Mouse (Mus musculus): ENCODE data around the gene Mfsd13b. TPM values are rescaled to one million over a fixed set of nuclear protein-coding genes. Genes with fewer than 3 reads are reported as not detected.
"Not testable (repeated sequence)": the region's sequence is repeated elsewhere in the genome, so short reads cannot be mapped to it uniquely, and the experiment has no call there.

The Mfsd13b gene
- polyA plus RNA-seq, 1 experiment from 2014 or later: 0.45 TPM

DNA sequence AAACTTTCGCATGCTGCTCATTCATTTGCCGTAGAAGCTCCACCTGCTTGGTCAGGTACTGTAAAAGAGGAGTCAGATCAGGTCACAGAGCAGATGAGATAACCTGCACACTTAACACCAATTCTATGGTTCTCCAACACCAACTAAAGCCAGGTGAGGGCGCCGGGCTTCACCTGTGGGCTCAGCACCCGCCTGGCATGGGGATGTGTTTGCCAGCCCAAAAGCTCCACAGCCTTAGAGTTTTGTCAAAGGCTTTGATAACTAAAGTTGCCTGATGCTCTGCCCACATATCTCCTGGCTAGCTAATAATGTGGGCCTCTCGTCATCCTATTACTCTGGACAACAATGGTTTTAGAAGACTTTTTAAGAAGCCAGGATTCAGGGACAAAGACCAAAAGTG is 21.7 kb upstream of the Mfsd13b start:
- Histone ChIP-seq H3K4me1 (replicated peaks) (no peaks in the 10 kb centered on the region), H3K9ac (no peak overlapping the region), H3K36me3 (peaks cover 49% of the 10 kb centered on the region), H3K4me3 (no peak overlapping the region), H3K27me3 (no peaks in the 10 kb centered on the region), H3K9me3 (no peaks in the 10 kb centered on the region), H3K4me2 (no peak overlapping the region), H3K27ac (replicated peaks) (no peak overlapping the region)
- no peak for ATAC-seq (ENCODE audit: low read depth)
- WGBS: 88% methylated on average over 6 of the region's 6 CpGs

DNA sequence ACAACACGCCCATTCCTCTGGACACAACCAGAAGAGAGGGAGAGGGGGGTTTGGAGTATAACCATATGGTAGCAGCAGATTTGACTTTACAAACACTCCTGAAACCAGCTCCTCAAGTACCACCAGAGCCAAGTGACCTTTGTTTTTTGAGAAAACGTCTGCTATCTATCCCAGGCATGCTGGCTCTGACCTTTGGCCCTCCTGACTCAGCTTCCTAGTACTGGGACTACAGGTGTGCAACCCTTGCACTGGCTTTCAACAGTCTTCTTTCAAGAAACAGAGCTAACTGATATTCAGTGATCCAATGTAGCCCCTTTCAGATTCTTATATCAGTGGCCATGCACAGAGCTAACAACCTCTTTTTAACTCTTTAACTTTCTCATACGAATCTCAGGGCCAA is 20.4 kb upstream of the Mfsd13b start:
- no peak for ATAC-seq (ENCODE audit: low read depth)
- no peak overlapping the region for H3K4me3 ChIP-seq
- no peak overlapping the region for H3K9ac ChIP-seq
- peaks cover 38% of the 10 kb centered on the region for H3K36me3 ChIP-seq
- no peaks in the 10 kb centered on the region for H3K27me3 ChIP-seq
- no peak overlapping the region for H3K4me2 ChIP-seq
- 78% methylated on average over 3 of the region's 3 CpGs for WGBS
- no peaks in the 10 kb centered on the region for H3K4me1 ChIP-seq (replicated peaks)
- no peak overlapping the region for H3K27ac ChIP-seq (replicated peaks)
- H3K9me3 ChIP-seq: no peaks in the 10 kb centered on the region

DNA sequence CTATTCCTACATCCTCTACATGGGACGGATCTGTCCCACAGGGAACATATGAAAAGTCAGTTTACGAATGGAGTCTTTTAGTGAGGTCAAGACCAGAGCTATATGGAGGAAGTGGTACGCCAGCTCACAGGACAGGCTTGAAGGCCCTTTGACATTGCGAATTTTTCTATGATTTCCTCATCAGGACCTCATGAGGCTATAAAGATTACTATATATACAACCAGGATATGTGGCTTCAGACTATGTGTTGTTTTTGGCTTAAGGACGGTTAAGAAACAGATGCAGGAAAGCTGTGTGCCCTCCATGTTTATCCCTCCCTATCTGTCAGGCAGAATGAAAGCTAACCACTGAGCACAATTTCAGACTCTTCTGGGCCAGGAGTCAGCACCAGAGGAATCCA is 19.2 kb upstream of the Mfsd13b start:
- peaks cover 33% of the 10 kb centered on the region for H3K36me3 ChIP-seq
- H3K9me3 ChIP-seq: no peaks in the 10 kb centered on the region
- H3K27me3 ChIP-seq: no peaks in the 10 kb centered on the region
- no peaks in the 10 kb centered on the region for H3K4me1 ChIP-seq (replicated peaks)
- no peak overlapping the region for H3K27ac ChIP-seq (replicated peaks)
- H3K4me2 ChIP-seq: no peak overlapping the region
- no peak overlapping the region for H3K4me3 ChIP-seq
- H3K9ac ChIP-seq: no peak overlapping the region
- WGBS: 85% methylated on average over 5 of the region's 5 CpGs
- ATAC-seq (ENCODE audit: low read depth): no peak

DNA sequence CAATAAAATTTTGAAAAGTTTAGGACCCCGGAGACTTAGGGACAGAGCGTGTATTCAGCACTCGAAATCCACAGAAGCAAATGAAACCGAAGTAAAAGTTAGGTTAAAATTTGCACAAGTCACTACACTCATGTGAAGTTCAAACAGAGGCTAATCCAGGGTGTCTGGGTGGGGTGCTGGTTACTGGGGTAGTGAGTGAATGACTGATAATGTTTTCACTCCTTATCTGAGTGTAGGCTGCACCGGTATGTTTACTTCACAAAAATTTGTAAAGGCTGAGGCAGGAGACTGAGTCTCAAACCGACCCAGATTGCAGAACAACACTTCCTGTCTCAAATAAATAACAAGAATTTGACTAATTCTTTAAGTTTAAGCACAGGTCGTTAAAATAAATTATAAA is 13.1 kb upstream of the Mfsd13b start:
- Histone ChIP-seq H3K4me3 (no peak overlapping the region), H3K4me2 (no peak overlapping the region), H3K4me1 (replicated peaks) (peaks cover 8% of the 10 kb centered on the region), H3K9ac (no peak overlapping the region), H3K36me3 (peaks cover 14% of the 10 kb centered on the region), H3K27me3 (no peaks in the 10 kb centered on the region), H3K27ac (replicated peaks) (no peak overlapping the region), H3K9me3 (no peaks in the 10 kb centered on the region)
- ATAC-seq (ENCODE audit: low read depth): no peak
- WGBS: 92% methylated on average over 7 of the region's 7 CpGs

DNA sequence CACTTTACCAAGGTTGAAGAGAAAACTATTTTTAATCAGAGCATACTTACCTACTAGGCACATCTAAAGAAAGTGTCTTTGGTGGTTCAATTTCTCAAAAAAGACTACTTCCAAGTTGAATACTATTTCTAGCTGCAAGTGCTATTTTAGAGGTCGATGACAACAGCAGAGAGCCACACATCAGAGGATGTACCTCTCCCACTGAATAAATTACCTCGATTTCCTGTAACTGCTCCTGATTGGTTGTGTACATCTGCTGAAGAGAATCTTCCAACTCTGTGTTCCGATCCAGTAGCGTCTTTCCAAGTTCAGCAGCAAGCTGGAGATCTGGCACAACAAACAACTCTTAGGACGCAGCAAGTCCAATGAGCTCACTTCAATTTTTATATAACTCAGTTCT is 12.2 kb upstream of the Mfsd13b start:
- H3K9me3 ChIP-seq: no peaks in the 10 kb centered on the region
- 94% methylated on average over 5 of the region's 5 CpGs for WGBS
- H3K4me1 ChIP-seq (replicated peaks): peaks cover 10% of the 10 kb centered on the region
- H3K27ac ChIP-seq (replicated peaks): no peak overlapping the region
- H3K27me3 ChIP-seq: no peaks in the 10 kb centered on the region
- no peak overlapping the region for H3K4me3 ChIP-seq
- no peak overlapping the region for H3K9ac ChIP-seq
- H3K4me2 ChIP-seq: no peak overlapping the region
- peaks cover 14% of the 10 kb centered on the region for H3K36me3 ChIP-seq
- no peak for ATAC-seq (ENCODE audit: low read depth)

DNA sequence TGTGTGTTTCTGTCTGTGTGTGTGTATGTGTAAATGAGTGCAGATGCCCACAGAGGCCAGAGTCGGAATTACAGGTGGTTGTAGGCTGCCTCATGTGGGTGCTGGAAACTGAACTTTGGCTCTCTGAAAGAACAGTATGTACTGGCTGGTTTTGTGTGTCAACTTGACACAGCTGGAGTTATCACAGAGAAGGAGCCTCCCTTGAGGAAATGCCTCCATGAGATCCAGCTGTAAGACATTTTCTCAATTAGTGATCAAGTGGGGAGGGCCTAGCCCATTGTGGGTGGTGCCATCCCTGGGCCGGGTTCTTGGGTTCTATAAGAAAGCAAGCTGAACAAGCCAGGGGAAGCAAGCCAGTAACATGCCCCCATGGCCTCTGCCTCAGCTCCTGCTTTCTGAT is 9.8 kb upstream of the Mfsd13b start:
- H3K36me3 ChIP-seq: peaks cover 13% of the 10 kb centered on the region
- ATAC-seq (ENCODE audit: low read depth); H3K4me2 ChIP-seq; H3K9ac ChIP-seq; H3K27ac ChIP-seq (replicated peaks); H3K27me3 ChIP-seq; H3K4me3 ChIP-seq; H3K9me3 ChIP-seq: not testable (repeated sequence)
- 83% methylated on average over 2 of the region's 2 CpGs for WGBS
- H3K4me1 ChIP-seq (replicated peaks): peaks cover 26% of the 10 kb centered on the region

DNA sequence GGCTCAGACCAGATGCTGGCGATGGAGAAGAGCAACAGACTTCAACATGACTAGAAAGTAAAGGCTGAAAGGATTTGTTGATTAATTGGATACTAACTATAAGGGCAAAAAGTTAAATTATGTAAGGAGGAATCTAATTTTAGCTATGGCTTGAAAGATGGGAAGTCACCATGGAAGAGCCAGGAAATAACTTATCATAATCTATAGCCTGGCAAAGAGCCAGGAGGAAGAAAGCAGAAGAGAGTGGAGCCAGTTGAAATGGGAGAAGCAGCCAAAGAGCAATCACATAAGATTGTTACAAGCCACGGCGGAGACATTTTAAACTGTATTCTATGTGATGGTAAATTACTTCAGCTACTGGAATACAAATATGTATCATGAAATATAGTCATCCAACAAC is 8.3 kb upstream of the Mfsd13b start:
- peaks cover 39% of the 10 kb centered on the region for H3K4me1 ChIP-seq (replicated peaks)
- no peak overlapping the region for H3K27ac ChIP-seq (replicated peaks)
- H3K27me3 ChIP-seq: no peaks in the 10 kb centered on the region
- H3K9ac ChIP-seq: no peak overlapping the region
- H3K36me3 ChIP-seq: peaks cover 4% of the 10 kb centered on the region
- no peak for ATAC-seq (ENCODE audit: low read depth)
- H3K9me3 ChIP-seq: no peaks in the 10 kb centered on the region
- WGBS: 79% methylated on average over 3 of the region's 3 CpGs
- H3K4me2 ChIP-seq: no peak overlapping the region
- H3K4me3 ChIP-seq: no peak overlapping the region

DNA sequence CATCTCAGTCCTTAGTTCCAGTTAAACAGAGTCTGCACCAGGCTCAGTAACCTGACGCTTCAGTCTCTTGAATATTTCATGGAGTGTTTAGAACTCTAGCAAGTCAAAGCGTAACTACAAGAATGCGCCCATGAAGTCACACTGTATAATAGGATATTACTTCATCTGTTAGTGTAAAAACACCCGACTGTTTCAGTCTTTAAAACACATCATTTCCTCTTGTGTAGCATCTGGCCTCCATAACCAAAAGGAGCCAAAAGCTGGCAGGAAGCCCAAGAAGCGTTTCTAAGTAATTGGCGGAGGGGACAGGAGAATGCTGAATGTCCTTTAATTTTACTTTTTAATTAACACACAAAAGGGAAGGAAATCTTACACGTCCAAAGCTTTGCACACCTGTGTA is 5.2 kb upstream of the Mfsd13b start:
- Histone ChIP-seq H3K4me1 (replicated peaks) (peaks cover 61% of the 10 kb centered on the region), H3K9me3 (no peaks in the 10 kb centered on the region), H3K9ac (no peak overlapping the region), H3K4me3 (no peak overlapping the region), H3K27ac (replicated peaks) (peak overlapping the region; percentile 19; the same call in 1 of the 2 replicates), H3K4me2 (no peak overlapping the region), H3K36me3 (no peaks in the 10 kb centered on the region), H3K27me3 (no peaks in the 10 kb centered on the region)
- no peak for ATAC-seq (ENCODE audit: low read depth)
- WGBS: 35% methylated on average over 7 of the region's 7 CpGs

DNA sequence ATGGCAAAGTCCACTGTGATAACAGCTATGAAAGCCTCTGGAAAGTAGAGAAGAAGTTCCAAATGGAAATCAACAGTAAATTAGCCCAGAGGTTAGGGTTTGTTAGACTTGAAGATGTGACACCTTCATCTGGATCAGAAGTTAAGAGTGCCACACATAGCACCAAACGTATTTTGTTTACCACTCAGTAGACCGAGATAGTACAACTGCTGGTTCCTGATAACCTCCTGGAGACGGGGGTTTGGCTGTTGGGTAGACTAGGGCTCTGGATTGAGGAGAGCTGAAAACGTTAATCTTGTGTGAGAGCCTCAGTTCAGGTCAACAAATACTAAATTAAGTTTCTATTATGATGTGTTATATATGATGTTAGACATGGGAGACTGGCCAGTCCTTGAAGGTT is 2.3 kb upstream of the Mfsd13b start:
- Histone ChIP-seq H3K27ac (replicated peaks) (no peak overlapping the region), H3K4me3 (no peak overlapping the region), H3K36me3 (no peaks in the 10 kb centered on the region), H3K9ac (no peak overlapping the region), H3K9me3 (no peaks in the 10 kb centered on the region), H3K27me3 (no peaks in the 10 kb centered on the region), H3K4me2 (peak overlapping the region; percentile 80), H3K4me1 (replicated peaks) (peaks cover 60% of the 10 kb centered on the region)
- no peak for ATAC-seq (ENCODE audit: low read depth)
- WGBS: 86% methylated on average over 4 of the region's 4 CpGs

DNA sequence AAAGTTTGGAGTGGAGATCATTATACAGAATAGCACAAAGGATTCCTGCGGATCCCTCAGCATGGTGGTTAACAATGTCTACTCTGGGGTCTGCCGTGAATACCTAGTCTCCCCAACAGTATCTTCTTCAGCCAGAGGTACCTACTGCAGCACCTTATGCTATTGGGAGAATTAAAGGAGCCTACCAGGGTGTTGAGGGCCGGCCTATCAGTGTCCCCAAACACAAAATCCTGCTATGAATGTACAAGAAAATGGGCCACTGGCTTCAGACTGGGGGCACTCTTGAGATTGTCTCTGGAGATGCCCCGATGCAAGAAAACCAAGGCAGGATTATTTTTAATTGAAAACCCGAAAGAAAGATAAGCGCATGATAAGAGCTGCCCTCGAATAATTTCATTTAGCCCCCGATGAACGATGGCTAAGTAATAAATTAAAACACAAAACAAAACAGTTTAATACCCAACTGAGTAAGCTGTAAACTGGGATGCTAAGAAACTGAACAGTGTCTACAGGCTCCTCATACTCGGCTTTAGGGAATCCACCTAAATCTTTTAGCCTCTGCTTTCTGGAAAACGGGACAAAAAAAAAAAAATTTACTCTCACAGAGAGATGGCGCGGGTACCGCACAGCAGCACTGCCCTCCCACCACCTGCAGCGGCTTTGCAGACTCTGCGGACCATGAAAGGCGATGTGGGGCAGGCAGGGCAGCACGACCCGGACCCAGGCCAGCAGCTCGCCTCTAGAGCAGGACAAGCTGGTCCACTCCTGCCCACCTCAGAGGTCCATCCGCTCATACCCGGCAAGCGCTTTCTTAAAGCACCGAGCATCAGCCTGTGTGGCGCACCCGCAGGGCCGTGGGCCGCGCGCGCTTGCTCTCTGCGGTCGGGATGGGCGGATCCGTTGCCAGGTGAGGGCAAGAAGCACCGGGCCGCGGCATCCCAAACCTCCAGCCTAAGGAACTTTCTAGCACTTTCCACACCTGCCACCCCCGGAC is 1.1 kb upstream of the Mfsd13b start:
- WGBS: 3% methylated on average over 39 of the region's 39 CpGs
- H3K4me3 ChIP-seq: peak overlapping the region; percentile 89
- peaks cover 55% of the 10 kb centered on the region for H3K4me1 ChIP-seq (replicated peaks)
- peak overlapping the region; percentile 89 for H3K9ac ChIP-seq
- peak overlapping the region; percentile 80 for H3K4me2 ChIP-seq
- no peaks in the 10 kb centered on the region for H3K27me3 ChIP-seq
- no peaks in the 10 kb centered on the region for H3K9me3 ChIP-seq
- H3K36me3 ChIP-seq: no peaks in the 10 kb centered on the region
- H3K27ac ChIP-seq (replicated peaks): peak overlapping the region; percentile 80
- ATAC-seq (ENCODE audit: low read depth): peak; percentile 67

DNA sequence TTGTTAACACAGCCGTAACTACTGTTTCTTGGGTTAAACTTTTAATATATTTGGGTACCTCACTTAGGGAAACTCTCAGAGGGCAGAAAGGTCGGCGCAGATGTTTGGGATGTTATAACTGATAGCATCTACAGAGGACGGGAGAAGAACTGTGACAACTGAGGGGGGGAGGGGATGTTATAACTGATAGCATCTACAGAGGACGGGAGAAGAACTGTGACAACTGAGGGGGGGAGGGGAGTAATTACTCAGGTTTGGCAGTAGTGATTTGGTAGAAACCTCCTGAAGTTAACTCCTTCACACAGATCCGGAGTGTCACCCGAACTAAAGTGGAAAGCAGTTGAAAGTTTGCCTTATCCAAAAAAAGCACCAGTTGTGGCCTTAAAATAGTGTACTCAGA is 659 bp downstream of the Mfsd13b start:
- Histone ChIP-seq H3K4me2 (peak overlapping the region; percentile 88), H3K36me3 (no peaks in the 10 kb centered on the region), H3K4me1 (replicated peaks) (peaks cover 39% of the 10 kb centered on the region), H3K27ac (replicated peaks) (peak overlapping the region; percentile 73), H3K4me3 (peak overlapping the region; percentile 89), H3K9ac (peak overlapping the region; percentile 81), H3K9me3 (no peaks in the 10 kb centered on the region), H3K27me3 (no peaks in the 10 kb centered on the region)
- 9% methylated on average over 7 of the region's 7 CpGs for WGBS
- ATAC-seq (ENCODE audit: low read depth): no peak

DNA sequence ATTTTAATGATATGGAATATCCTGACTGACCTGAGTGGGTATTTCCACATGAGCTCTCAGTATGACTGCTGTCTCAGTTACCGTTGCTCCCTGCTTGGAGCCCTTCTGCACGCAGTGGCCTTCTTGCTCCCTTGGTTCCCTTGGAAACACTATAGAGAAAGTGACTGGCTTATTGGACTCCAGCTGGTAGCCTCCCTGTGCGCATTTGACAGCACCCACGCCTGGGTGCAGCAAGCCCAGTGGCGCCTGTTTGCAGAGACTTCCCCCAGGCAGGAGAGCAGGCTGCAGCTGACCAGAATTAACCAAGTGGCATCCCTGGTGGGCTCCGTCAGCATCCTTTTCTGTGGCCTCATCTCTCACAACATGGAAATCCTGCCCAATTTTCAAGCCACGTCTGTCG is 8.9 kb downstream of the Mfsd13b start:
- WGBS: 66% methylated on average over 8 of the region's 8 CpGs
- H3K27ac ChIP-seq (replicated peaks): no peak overlapping the region
- no peaks in the 10 kb centered on the region for H3K9me3 ChIP-seq
- ATAC-seq (ENCODE audit: low read depth): no peak
- H3K36me3 ChIP-seq: no peaks in the 10 kb centered on the region
- H3K9ac ChIP-seq: no peak overlapping the region
- H3K4me2 ChIP-seq: no peak overlapping the region
- no peaks in the 10 kb centered on the region for H3K4me1 ChIP-seq (replicated peaks)
- H3K27me3 ChIP-seq: no peaks in the 10 kb centered on the region
- H3K4me3 ChIP-seq: no peak overlapping the region

Measured in neural tube, embryonic 13.5 days (tissue).